Mouse (Mus musculus): Measurements from ENCODE around the gene Nol3. TPM values are rescaled to one million over a fixed set of nuclear protein-coding genes. Genes with fewer than 3 reads are reported as not detected.

Gene Nol3
- 3.5 and 4.6 TPM in 2 replicates for polyA plus RNA-seq (2012; rRNA removed)

DNA sequence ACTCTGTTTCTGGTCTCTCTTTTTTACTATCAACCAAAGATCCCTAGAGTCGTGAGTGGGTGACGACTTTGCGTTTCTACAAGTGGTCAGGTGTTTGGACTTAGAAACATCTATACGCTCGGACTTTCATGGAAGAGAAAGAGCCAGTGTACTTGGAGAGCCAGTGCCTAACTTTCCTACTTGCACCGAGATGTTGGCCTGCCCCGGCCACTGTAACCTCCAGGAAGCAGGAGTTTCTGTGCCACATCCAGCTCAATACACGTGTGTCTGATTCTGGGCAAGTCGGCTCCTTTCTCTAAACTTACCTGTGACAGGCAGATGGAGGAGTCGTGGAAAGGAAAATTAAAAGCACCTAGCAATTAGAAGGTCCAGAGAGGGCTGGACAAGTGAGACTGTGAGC, at the start of gene Nol3:
Gene Nol3 (plus strand): TSS at position 301 of the 400 bp plus-strand sequence.

DNA sequence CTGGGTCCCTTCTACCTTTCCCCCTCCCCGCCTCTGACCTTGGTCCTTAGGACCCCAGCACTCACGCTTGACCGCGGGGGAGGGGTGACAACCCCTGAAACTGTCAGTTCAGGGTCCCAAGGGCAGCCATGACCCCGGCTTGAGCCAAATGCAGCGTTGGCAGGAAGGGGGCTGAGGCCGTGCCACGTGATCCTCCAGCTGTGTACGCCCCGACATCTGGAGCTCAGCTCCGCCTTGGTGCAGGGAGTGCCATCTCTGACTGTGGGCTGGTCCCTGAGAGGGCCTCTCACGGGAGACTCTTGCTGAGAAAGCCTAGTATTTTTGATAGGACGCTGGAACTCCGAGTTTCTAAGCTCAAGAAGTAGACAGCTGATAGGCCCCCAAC, 21.0 kb upstream of the Nol3 start, which contains the start of gene B3gnt9:
Gene B3gnt9 (minus strand): TSS at position 188 of the 385 bp plus-strand sequence.

DNA sequence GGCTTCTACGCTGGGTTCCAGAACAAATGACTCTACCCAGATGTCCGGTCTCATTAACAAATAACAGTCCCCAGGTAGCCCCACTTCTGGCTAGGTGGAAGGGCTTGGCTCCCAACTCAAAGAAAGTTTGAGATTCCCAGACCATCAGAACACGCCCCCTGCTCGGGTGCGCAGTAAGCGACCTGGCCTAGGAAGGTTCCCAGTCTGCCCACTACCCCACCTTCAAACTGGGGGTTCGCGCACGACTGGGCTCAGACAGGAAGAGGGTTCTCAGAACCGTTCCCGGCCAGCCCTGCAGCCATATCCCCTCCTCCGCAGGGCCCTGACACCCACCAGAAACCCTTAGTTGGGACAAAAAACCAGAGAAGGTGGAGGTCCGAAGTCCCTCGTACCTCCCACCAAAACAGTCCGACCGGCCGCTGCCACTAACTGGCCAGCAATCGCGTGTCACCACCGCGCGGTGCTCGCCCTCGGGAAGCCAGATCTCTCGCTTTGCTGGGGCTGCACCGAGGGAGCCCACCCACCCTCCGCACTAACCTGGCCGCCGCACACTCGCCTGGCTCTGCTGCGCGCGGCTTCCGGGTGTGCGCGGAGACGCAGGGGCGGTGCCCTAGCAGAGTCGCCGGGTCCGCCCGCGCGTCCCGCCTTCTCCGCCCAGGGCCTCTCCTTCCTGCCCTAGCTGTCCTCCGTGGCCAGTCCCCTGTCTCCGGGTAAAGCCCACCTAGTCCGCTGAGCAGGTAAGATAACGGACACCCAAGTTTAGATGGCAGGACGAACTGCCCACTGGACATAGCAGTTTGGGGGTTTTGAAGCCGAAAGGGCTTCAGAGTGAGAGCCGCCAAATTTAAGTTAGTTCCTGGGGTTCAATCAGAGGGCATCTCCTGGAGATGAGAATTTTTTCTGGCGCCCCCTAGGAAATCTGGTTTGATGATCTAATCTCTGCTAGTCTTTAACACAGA, 11.6 kb upstream of the Nol3 start, which contains the start of the genes Tradd and Fbxl8:
Gene Tradd (minus strand): TSS at position 586 of the 959 bp plus-strand sequence.
Gene Fbxl8 (plus strand): TSS at position 625 of the 959 bp plus-strand sequence.

DNA sequence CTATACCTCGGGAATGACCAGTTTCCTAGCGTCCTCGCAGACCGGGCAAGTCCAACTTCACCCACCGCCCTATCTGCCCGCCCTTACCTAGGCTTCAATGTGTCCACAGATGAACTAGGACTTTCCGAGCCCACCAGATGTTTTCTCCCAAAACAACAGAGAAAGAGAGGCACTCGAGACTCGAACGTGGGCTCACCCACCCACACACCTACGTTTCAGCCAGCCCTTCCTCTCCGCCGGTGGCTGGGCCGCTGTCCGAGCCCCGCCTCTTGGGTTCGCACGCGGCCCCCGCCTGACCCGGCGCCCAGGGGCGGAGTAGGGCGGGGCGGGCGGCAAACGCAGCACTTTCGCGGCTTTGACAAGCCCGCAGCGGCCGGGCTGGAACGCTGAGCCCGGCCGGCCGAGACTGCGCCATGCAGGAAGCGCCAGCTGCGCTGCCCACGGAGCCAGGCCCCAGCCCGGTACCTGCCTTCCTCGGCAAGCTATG, 6.4 kb upstream of the Nol3 start, which contains the start of gene Hsf4:
Gene Hsf4 (plus strand): TSS at position 341 of the 487 bp plus-strand sequence.

DNA sequence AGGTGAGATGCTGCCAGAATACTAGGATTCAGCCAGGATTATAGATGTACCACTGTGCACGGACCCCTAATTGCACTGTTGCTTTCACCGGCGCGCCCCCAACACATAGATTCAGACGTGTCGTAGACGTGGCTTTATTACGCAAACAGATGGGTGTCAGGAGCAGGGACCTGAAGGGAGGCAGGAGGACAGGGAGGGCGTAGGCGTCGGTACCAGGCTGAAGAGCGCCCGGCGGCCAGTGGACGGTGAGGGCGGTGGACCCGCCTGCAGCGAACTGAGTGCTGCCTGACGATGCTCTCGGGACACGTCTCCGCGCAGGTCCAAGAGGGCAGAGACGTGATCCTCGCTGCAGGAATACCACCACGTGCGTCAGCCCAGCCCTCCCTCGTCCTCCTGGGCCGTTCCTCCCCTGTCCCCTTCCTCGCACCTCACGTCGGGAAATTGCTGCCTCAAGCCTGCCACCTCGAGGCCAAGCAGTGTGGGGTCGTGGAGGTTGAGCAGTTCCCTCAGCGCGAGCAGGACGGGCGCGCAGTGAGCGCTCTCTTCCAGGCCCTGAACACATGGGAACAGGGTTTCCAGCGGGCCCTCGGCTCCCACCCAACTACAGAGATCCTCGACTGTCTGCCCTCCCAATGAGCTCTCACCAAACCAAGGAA, 14.0 kb downstream of the Nol3 start, which contains the start of gene 4931428F04Rik:
Gene 4931428F04Rik (minus strand): TSS at position 60 of the 656 bp plus-strand sequence.

DNA sequence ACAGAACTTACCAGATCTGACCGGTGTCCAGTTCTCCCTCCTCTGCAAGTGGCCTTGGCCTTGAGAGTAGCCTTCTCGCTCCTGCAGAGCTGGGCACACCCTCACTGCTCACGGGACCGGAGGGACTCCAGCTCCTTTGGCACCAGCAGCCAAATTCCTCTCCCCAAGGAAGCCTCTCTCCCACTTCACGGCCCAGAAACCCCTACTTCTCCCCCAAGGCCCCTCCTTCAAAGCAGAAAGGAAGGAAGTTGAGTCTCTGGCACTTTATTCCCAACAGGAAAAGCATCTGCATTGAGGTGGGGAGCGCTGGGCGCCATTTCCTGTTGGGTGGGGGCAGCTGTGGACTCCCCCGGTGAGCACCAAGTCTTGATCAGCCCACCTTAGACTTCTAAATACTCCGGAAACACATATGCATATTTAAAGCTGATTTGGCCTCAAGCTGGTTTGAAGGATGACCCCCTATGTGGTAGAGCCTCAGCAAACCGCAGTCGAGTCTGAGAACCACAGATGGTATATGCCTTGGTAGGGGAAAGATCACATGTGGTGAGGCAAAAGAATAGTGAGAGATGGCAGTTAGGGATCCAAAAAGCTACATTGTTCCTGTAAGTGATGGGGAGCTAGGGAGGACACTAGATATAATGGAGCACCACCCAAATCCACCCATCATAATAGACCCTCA, 20.1 kb downstream of the Nol3 start, which contains the start of gene Exoc3l:
Gene Exoc3l (minus strand): TSS at position 207 of the 679 bp plus-strand sequence.

DNA sequence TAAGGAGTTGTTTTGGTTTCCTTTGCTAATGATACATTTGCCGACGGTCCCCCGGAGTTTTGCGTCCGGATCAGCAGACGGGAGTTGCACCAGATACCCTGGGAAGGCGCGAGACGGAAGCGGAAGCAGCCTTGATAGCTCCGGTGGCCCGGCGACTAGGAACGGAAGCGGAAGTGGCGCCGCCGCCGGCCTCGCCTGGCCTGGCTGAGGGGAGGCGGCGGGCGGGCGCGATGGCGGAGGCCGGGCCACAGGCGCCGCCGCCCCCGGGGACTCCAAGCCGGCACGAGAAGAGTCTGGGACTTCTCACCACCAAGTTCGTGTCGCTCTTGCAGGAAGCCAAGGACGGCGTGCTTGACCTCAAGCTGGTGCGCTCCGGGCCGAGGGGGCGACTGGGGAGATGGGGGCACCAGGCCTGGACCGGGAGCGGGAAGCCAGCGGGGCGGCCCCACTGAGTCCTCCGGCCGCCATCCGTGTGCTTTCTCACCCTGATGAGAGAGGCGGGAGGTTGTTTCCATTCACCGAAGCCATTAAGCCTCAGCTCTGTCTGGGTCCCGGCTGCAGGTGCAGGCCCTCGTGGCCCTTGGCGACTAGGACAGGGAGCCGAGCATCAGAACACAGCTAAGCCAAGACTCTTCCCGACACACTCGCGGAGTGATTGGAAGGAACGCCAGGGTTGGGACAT, 21.7 kb downstream of the Nol3 start, which contains the start of gene E2f4:
Gene E2f4 (plus strand): TSS at position 153 of the 682 bp plus-strand sequence.

DNA sequence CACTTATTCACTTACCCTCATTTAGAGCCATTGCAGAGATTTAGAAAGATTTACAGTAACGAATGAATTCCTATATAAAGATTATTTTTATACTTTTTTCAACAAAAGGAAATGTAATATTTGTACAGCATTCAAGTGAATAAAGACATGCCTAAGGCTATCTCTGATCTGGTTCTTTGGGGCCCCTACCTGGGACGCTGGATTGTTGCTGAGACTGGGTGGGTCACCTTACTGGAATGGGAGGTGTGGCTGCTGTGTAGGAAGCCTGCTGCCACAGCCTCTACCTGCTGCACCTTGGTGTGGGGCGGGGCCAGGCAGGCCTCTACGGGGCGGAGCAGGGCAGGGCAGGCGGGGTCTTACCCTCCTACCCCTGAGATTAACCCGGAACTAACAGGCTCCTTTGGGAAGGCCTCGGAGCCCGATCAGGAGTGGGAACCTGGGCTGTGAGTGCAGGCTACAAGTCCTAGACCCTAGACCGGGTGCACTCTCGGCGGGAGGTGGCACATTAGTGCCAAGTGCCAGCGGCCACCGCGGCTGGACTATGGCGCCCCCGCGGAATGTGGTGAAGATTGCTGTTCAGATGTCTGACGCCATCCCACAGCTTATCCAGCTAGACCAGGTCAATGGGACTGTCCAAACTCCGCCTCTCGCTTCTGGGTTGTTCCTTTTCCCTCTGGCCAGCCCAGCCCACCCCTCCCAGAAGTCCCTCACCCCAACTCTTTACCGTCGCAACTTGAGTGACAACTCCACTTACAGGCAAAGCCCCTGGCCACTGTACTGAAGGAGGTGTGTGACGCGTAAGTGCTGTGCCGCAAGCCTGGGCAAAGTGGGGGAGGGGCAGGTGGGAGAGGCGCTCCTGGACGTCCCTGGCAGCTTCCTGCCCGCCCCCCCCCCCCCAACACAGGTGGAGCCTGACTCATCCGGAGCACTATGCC, 29.5 kb downstream of the Nol3 start, which contains the start of gene Elmo3:
Gene Elmo3 (plus strand): TSS at position 391 of the 935 bp plus-strand sequence.

DNA sequence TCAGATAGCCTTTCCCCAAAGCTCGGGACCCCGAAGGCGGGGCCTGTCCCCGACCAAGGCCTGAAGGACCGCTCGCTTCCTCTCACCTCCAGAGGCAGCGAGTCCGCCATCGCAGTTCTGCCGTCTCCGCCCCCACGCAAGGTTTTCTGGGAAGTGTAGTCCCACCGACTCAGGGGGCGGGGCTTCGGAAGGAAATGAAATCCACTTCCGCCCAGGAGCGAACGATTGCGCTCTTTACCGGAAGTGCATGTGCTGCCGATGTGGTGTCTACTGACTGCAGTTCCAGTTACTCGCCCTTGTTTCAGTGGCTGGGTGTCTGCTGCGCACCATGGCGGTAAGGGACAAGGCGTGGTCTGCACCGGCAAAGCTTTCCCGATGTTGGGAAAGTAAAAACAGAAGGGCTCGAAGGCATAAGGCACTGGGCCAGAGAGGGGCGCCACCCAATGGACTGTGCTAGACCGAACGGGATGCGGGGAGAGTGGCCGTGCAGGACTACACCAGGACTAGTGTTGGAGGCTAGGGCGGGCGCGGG, 50.3 kb downstream of the Nol3 start, which contains the start of the genes Lrrc29 and Tmem208:
Gene Lrrc29 (minus strand): TSS at position 138 of the 532 bp plus-strand sequence.
Gene Tmem208 (plus strand): TSS at position 214 of the 532 bp plus-strand sequence.

Other genes starting within 250 kb of the Nol3 start
- not detected in 2 replicates for gene Ces3a, start 227.5 kb upstream of the Nol3 start, polyA plus RNA-seq (2012; rRNA removed)
- gene Ces3b, start 192.4 kb upstream of the Nol3 start, polyA plus RNA-seq (2012; rRNA removed): 0.07 TPM in 1 of 2 replicates, not detected in the other
- gene Ces4a, start 144.3 kb upstream of the Nol3 start, polyA plus RNA-seq (2012; rRNA removed): not detected in 2 replicates
- 6.9 and 10.0 TPM in 2 replicates for gene Cbfb, start 105.5 kb upstream of the Nol3 start, polyA plus RNA-seq (2012; rRNA removed)
- gene D230025D16Rik, start 51.0 kb upstream of the Nol3 start, polyA plus RNA-seq (2012; rRNA removed): 14.8 and 16.9 TPM in 2 replicates
- gene B3gnt9, start 21.0 kb upstream of the Nol3 start, polyA plus RNA-seq (2012; rRNA removed): 35.2 and 44.8 TPM in 2 replicates
- gene Tradd, start 11.5 kb upstream of the Nol3 start, polyA plus RNA-seq (2012; rRNA removed): 129 and 138 TPM in 2 replicates
- gene Fbxl8, start 11.5 kb upstream of the Nol3 start, polyA plus RNA-seq (2012; rRNA removed): 32.7 and 38.4 TPM in 2 replicates
- gene Hsf4, start 6.3 kb upstream of the Nol3 start, polyA plus RNA-seq (2012; rRNA removed): 2.5 and 2.8 TPM in 2 replicates
- 4.0 TPM in 2 replicates for gene 4931428F04Rik, start 13.7 kb downstream of the Nol3 start, polyA plus RNA-seq (2012; rRNA removed)
- gene Exoc3l, start 20.0 kb downstream of the Nol3 start, polyA plus RNA-seq (2012; rRNA removed): 2.5 and 4.1 TPM in 2 replicates
- 125 and 134 TPM in 2 replicates for gene E2f4, start 21.5 kb downstream of the Nol3 start, polyA plus RNA-seq (2012; rRNA removed)
- gene Elmo3, start 29.5 kb downstream of the Nol3 start, polyA plus RNA-seq (2012; rRNA removed): 87.8 and 103 TPM in 2 replicates
- gene Lrrc29, start 50.1 kb downstream of the Nol3 start, polyA plus RNA-seq (2012; rRNA removed): 7.6 and 9.6 TPM in 2 replicates
- 89.6 and 121 TPM in 2 replicates for gene Tmem208, start 50.2 kb downstream of the Nol3 start, polyA plus RNA-seq (2012; rRNA removed)
- 40.7 and 41.1 TPM in 2 replicates for gene Fhod1, start 71.8 kb downstream of the Nol3 start, polyA plus RNA-seq (2012; rRNA removed)
- 9.1 and 11.1 TPM in 2 replicates for gene Slc9a5, start 72.7 kb downstream of the Nol3 start, polyA plus RNA-seq (2012; rRNA removed)
- 0.37 and 0.56 TPM in 2 replicates for gene Plekhg4, start 97.1 kb downstream of the Nol3 start, polyA plus RNA-seq (2012; rRNA removed)
- gene Kctd19, start 137.4 kb downstream of the Nol3 start, polyA plus RNA-seq (2012; rRNA removed): 0.05 TPM in 1 of 2 replicates, not detected in the other
- 0.16 and 0.56 TPM in 2 replicates for gene Lrrc36, start 137.4 kb downstream of the Nol3 start, polyA plus RNA-seq (2012; rRNA removed)
- 319 and 403 TPM in 2 replicates for gene Tppp3, start 195.4 kb downstream of the Nol3 start, polyA plus RNA-seq (2012; rRNA removed)
- 52.7 and 54.0 TPM in 2 replicates for gene Zdhhc1, start 220.8 kb downstream of the Nol3 start, polyA plus RNA-seq (2012; rRNA removed)
- gene Hsd11b2, start 242.6 kb downstream of the Nol3 start, polyA plus RNA-seq (2012; rRNA removed): 624 and 727 TPM in 2 replicates

Measured in colon, adult 2 months (tissue).